Mouse (Mus musculus): ENCODE measurements at regions not wholly inside any gene's neighbourhood (a gene's known extent, or its start where the extent isn't known, plus 50 kb on each side); places are given as distances from the start of the nearest gene placed in this dataset.

- no peak for DNase-seq (ENCODE audit: low read depth, low spot score)
Measured at GRCm38 (mm10) chr1:126918876-126919275, 88.3 kb upstream of the Nckap5 start.

- DNase-seq (ENCODE audit: low read depth, low spot score), result no peak
Measured at GRCm38 (mm10) chr1:126917872-126918271, 87.3 kb upstream of the Nckap5 start.

GRCm38 (mm10) chr1:126916369-126916768, 85.8 kb upstream of the Nckap5 start:
- DNase-seq (ENCODE audit: low read depth, low spot score), result no peak

- DNase-seq (ENCODE audit: low read depth, low spot score), result no peak
Measured at GRCm38 (mm10) chr1:126911277-126912060, 80.9 kb upstream of the Nckap5 start.

- no peak for DNase-seq (ENCODE audit: low read depth, low spot score)
Measured at GRCm38 (mm10) chr1:126907417-126907816, 76.8 kb upstream of the Nckap5 start.

GRCm38 (mm10) chr1:126898484-126898883, 67.9 kb upstream of the Nckap5 start:
- no peak for DNase-seq (ENCODE audit: low read depth, low spot score)

- DNase-seq (ENCODE audit: low read depth, low spot score), result no peak
Measured at GRCm38 (mm10) chr1:126896895-126897294, 66.3 kb upstream of the Nckap5 start.

- DNase-seq (ENCODE audit: low read depth, low spot score), result no peak
Measured at GRCm38 (mm10) chr1:126880801-126881200, 50.2 kb upstream of the Nckap5 start.

Data from forelimb bud, embryonic 11.5 days (tissue).